Mouse (Mus musculus): Measurements from ENCODE around the gene Tab1.

GRCm38 (mm10) chr15:80171791-80172190 lies 38.9 kb downstream of the Tab1 start:
- TF ChIP-seq CTCF (IDR thresholded peaks at IDR 0.05; ENCODE audit: borderline replicate concordance, insufficient read depth, low read depth, low read length), result no peak
- no peak for TF ChIP-seq POLR2A (IDR thresholded peaks at IDR 0.05; ENCODE audit: borderline replicate concordance, insufficient read depth, low read length)

Measured in cerebellum, adult 2 months (tissue).